Mouse (Mus musculus): Measurements from ENCODE around the gene Dcp1b.
"Not testable (repeated sequence)": the region's sequence is repeated elsewhere in the genome, so short reads cannot be mapped to it uniquely, and the experiment has no call there.

The Dcp1b gene

DNA sequence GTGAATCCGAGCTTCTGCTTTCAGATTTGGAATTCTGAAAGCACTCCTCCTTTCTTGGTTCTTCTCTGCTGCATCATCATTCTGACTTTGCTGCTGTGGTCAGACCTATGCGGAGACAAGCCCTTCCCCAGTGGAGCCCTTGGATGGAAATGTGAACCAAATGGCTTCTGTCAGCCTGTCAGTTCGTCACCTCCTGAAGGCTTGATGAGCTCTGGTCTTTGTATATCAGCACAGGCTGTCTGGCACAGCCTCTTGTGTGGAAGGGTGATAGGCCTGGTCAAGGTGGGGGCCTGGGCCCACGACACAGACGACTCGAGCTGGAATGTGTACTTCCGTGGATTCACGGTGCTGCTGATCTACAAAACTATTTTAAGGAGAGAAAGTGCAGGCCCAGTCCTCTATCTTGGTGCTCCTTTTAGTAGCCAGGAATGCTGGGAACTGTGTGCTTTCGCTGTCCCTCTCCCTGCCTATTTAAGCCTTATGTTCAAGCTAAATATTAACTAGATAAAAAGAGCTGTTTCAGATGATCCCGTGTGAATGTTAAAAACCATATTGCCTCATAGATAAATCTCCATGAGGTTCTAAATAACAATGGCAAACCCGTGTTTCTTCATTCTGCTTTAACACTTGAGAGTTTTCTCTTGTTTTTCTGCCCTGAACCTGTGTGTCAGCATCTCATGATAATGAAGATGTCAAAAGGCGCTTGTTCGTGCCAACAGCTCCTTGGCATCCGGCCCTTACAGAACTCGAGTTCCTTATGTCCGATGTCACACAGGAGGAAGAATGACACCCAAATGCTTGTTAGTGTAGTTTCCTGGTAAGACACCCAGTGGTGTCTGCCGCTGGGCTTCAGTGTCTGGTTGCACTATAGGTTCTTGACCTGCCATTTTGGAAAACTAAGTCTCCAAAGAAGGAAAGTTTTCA, 21.6 kb downstream of the Dcp1b start, which contains the start of gene Cacna1c:
Gene Cacna1c, minus strand, starts transcription at position 37 of the 924 bp plus-strand sequence.
- no peak for DNase-seq (ENCODE audit: low spot score in 2 of 2)

DNA sequence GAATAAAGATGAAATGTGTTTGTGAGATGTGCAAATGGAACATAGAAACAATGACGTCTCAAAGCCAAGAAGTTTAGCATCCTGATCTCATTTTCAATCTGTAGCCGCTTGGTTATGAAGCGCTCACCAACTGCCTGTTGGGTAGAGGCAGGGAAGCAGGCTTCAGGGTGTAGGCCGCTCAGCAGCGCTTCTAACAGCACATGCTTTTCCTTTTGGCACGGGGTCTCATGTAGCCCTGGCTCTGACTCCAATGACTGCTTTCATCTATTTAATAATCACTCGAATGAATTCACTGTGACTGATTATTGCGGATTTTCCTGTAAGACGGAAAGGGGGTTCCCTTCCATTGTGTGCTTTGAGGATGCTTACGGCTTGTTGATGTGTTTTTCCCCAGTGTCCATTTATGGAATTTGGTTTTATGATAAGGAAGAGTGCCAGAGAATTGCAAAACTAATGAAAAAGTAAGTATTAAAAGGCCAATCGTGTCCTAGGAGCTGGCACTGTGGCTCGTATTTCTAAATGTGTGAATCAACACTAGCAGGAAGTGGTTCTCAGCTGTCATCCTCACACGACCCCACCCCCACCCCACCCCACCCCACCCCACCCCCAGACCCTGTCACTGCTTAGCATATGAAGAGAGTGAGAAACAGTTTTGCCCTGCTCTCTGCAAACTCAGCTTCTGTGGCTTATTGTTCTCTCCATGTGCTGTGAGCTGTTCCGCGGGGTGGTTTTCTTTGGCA, 23.7 kb downstream of the Dcp1b start:
- no peak for DNase-seq (ENCODE audit: low spot score in 2 of 2)

DNA sequence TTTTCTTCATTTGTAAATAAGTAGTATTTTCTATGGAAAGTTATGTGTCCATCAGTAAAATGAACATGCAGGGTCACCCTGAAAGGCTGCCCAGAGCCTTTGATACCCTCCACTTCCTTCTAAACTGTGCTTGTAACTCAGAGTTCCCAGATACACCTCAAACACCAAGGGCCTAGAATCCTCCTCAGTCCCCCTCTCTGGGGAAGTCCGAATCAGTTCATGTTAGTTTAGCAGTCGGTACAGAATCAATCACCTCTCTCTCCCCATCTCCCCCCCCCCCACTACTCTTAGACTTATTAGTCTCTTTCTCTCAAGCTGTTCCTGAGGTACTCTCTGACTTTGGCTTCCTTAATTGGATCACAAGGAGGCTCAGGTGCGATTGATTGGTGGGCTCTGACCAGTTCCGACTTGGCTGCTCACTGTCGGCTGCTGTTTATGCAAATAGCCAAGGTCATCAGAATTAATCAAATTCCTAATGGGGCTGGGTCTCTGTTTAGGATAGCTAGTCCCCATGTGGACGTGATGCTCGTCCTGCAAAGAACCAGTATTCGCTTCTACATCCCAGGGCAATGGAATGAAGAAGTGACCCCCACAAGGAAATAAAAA, 24.3 kb downstream of the Dcp1b start:
- DNase-seq (ENCODE audit: low spot score in 2 of 2), result no peak

DNA sequence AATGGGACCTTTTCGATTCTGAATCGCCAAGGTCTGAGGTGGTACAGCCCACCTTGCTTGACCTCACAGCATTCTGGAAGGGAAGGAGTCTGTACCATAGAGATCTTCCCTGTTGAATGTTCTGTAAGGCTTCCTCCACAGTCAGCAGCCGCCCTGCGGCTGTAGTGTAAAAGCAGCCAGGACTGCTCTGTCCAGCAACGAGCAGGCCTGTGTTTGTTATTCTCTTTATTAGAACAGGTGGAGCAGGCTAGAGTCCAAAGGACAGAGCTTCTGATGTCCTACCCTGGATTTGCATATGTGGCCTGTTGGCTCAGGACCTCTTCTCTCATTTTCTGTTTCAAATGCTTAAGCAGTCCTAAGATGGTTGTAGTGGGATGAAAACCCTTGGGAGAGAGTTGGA, 25.3 kb downstream of the Dcp1b start:
- no peak for DNase-seq (ENCODE audit: low spot score in 2 of 2)

DNA sequence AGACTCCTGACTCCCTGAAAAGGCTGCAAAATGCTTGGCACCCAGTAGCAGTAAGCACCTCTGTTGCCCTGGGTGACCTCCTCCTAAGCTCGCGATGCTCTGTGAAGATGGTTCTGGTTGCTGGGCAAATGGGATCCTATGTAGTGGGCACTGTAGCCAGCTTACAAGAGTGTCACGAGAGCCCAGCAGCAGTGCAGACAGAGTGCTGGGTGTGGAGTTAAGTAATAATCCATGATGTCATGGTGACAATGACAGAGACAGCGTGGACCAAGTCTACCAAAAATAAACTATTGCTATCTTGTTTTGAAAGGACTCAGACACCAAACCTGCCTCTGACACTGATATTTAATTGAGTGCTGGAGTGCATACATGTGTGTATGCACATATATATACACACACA, 26.5 kb downstream of the Dcp1b start:
- DNase-seq (ENCODE audit: low spot score in 2 of 2), result no peak

DNA sequence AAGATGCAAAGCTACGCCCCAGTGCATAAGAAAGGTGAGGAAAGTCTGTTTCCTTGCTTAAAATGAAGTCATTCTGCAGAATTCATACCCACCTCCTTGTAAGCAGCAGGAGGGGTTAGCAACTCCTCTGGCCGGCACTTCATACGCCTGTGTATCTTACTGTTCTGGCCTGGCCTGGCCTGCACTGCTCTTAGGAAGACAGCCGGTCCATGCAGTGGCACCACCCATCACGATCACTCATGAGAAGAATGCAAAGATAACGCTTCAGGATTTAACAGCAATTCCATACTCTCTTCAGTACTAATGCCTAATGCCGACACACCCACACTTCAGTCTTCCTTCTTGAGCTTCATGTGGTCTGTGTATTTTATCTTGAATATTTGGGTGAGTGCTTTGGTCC, 29.2 kb downstream of the Dcp1b start:
- no peak for DNase-seq (ENCODE audit: low spot score in 2 of 2)

DNA sequence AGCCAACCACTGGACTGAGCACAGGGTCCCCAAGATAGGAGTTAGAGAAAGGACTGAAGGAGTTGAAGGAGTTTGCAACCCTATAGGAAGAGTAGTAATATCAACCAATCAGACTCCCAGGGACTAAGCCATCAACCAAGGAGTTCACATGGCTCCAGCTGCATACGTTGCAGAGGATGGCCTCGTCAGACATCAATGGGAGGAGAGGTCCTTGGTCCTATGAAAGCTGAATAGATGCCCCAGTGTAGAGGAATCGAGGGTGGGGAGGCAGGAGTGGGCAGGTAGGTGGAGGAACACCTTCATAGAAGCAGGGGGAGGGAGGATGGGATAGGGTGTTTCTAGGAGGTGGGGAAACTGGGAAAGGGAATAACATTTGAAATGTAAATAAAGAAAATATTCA, 29.9 kb downstream of the Dcp1b start:
- no peak for DNase-seq (ENCODE audit: low spot score in 2 of 2)

DNA sequence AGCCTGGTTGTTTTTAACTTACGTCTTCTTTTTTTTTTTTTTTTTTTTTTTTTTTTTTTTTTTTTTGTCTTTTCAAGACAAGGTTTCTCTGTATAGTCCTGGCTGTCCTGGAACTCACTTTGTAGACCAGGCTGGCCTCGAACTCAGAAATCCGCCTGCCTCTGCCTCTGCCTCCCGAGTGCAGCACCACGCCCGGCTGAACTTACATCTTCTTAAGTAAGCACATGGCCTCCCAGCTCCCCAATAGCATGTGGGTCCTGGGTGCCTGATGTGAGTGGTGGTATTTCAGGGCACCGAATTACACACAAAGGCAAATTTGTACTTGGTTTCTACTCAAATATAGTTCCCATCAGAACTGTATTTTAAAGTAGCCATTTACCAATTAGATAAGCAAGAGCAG, 31.0 kb downstream of the Dcp1b start:
- not testable (repeated sequence) for DNase-seq (ENCODE audit: low spot score in 2 of 2)

DNA sequence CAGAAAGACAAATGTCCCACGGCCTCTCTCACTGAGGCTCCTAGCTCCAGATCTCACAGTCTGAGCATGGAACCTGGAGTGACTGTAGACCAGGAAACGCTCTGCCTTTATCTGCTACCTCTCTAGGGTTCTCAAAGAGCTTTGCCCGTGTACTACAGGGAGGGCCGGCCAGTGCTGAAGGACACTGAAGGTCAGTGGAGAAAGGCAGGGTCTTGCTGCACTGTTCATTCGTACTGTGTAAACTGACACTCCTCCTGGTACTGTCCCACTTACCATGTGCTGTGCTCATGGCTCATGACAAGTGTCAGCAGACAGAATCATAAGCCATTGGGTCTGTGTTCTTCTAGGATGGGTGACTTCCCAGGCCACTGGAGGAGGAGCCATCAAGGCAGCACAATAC, 38.3 kb downstream of the Dcp1b start:
- DNase-seq (ENCODE audit: low spot score in 2 of 2), result no peak

DNA sequence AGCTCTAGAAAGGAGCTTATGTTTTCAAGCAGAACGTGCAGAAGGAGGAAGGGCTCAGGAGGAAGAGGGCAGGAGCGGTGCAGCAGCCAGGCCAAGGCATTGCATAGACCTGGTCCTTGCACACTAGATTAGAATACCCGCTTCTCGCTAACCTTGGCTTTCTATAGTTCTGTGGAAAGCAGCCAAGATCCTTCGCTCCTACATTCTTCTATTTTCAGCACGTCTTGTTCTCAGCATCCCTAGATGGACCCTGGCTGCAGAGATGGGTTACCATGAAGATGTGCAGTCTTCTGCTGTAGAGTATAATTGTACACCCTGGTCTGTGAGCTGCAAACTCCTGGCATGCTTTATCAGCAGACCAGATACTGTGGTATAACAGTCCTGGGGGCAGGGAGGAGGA, 39.1 kb downstream of the Dcp1b start:
- DNase-seq (ENCODE audit: low spot score in 2 of 2), result no peak

DNA sequence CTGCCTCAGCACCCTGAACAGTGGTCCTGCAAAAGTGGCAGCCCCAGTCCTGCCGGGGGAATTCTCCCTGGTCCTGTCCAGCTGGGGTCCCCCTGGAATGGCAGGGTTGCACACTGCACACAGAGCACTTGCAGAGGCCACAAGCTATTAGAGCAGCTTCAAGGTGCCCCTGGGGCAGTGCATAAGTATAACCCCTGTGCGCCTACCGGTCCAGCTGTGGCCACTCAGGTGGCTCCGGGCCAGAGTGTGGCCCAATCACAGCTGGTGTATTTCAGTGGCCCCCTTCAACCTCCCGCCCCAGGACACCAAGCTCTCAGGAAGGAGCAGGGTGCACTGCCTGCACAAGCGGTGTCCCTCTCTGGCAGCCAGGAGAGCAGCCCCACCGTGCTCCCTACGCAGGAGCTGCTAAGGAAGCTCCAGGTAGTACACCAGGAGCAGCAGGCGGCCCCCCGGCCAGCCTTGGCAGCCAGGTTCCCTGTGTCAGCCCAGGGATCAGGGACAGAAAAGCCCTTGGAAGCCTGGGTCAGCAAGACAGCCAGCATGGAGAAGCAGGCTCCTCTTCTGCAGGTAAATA, 40.1 kb downstream of the Dcp1b start:
- no peak for DNase-seq (ENCODE audit: low spot score in 2 of 2)

DNA sequence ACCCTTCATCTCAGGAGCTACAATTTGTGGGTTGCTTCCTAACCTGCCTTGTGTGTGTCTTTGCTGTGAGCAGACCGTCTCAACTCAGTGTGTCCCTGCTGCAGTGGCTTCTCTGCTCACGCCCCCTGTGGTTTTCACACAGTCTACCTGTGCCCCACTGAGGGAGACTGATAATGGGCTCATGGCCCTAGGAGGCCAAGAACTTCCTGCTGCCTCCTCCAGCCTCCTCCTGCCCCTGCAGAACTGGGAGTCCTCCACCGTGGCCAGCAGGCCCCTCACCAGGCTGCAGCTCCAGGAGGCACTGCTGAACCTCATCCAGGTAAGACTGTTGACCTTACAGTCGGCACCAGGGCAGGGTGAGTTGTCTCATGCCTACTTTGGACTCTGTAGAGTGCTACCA, 42.6 kb downstream of the Dcp1b start:
- DNase-seq (ENCODE audit: low spot score in 2 of 2), result no peak

DNA sequence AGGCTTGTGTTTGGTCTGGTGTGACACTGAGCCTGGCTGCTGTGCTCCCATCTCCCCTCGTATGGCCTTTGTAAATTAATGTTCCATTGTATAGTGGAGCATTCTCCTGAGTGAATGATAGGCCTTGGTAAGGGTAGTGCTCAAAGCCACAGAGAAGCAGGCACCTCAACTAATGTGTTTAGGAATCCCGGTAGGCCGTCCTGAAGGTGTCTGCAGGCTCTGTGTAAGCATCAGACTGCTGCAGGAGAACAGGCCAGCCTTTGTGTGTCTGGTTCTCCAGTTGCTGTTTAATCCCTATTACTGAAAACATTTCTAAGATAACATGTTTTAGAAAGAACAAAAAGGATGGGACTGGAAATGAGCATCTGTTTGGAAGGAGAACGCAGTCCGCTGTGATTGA, 43.5 kb downstream of the Dcp1b start:
- DNase-seq (ENCODE audit: low spot score in 2 of 2), result no peak

DNA sequence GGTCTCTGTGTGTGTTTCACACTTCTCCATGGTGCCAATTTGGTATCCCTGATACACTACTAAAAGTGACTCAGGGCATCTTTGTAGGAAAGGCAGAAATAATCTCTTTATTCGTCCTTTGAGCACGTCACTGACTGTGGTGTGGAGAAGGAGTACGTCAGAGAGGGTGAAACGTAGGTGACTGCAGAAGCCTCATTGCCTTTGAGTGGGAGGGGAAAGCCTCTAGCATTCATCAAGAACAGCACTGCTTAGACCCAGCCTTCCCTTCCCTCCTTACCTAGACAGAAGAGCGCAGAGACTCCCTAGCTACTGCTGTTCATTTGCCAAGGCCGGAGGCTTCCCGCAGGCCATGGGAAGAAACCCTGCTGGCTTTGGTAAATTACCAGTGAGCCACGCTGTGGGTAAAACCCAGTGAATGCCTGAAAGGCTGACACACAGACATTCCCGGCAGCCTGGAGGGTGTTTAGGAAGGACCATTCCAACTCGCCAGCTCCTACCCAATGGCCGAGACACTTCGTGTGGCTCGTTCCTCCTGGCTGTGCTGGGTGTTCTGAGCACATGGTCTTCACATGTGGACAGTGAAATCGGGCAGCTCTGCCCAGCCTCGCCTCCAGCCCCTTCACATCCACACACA, 44.3 kb downstream of the Dcp1b start:
- no peak for DNase-seq (ENCODE audit: low spot score in 2 of 2)

DNA sequence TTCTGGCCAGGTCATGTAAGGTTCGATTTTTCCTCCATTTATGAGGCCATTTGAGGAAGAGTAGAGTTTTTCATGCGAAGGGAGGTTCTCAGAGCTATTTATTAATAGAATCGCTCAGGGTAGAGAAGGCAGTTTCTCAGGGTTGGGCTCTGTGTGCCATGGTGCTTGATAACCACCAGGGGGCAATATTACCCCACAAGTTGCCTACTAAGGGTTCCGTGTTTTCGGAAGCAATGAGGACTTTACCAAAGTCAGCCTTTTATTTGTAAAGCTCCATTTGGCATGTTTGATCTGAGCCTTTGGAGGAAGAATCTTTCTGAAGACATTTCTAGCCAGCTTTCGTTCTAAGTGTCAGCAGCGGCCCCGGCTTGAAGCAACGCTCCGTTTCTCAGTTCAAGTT, 45.2 kb downstream of the Dcp1b start:
- peak; percentile 63 to 79 for DNase-seq (ENCODE audit: low spot score in 2 of 2)

DNA sequence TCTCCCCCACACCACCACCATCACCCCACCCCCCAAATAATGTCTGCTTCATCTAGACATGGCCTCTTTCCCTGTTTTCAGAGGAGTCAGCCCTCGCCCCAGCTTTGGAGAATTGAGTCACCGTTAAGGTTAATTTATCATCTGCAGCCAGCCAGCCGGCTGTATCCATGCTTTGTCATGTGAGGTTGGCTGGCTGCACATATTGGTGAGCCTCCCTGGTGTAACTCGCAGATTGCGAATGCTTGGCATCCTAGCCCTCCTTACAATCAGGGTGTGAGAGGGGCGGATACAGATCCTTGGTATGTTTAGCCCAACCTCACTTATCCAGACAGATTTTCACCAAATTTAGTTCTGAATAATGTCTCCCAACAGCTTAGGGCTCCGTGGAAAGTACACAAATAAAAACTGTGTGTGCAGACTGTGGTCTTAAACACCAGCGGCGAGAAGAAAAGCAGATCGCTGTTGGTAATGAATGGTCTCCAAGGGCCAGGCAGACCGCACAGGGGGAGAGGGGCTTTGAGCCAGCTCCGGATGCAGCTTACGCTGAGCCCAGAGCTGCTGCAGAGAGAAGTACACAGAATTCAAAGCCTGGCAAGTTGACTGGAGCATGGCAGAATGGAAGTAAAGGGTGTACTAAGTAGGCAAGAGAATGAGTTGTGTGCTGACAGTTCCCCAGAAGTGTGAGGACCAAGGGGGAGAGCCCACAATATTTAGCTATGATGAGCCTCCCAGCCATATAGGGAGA, 49.6 kb downstream of the Dcp1b start:
- no peak for DNase-seq (ENCODE audit: low spot score in 2 of 2)

DNA sequence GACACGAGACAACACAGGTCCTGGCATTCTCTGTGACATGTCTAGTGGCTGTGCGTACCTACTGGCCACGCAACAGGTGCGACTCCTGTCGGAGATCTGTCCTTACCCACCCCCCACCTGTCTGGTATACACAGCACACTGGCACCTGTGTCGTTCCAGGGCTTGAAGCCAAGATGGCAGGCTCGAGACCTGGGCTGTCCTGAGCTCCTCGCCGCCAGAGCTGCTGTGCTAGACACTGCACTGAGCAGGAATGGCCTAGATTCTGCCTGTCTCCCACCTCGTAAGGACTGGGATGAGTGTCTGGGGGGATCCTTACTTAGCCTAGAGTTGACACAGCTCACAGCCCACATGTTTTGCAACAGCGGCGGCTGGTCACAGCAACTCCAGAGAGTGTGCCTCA, 50.2 kb downstream of the Dcp1b start:
- DNase-seq (ENCODE audit: low spot score in 2 of 2), result no peak

DNA sequence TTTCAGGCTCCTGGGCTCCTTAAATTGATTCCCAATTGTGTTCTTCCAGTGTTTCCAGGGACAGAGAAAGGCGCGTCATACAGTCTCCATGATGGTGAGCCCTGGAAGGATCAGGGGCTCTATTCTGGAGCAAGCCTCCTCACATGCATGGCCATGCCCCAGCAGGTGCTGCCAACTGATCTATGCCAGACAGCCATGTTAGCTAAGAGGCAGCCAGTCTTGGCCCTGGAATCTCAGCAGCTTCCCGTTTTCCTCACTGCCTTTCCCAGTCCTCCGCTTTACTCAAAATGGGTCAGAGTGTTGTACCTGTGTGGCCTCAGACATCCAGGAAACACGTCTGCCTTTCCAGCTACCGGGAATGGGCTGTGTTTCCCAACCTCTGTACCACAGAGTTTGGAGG, 50.7 kb downstream of the Dcp1b start:
- no peak for DNase-seq (ENCODE audit: low spot score in 2 of 2)

DNA sequence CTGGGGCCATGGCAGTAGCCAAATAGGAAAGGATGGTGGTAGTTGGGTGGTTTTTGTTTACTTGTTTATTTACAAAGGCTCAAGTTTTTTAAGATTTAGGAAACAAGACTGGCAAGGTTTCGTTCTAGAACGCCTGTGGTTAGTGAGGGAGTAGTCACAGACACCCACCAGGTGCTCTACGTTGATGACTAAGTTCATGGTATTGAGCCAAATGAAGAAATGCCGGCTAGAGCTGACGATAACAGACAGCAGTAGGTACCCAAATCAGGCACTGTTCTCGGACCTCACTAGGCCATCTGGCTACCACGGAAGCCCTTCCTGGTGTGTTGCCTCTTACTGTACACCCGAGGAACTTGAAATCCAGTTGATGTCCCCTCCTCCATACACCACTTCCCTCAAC, 51.9 kb downstream of the Dcp1b start:
- DNase-seq (ENCODE audit: low spot score in 2 of 2), result no peak

DNA sequence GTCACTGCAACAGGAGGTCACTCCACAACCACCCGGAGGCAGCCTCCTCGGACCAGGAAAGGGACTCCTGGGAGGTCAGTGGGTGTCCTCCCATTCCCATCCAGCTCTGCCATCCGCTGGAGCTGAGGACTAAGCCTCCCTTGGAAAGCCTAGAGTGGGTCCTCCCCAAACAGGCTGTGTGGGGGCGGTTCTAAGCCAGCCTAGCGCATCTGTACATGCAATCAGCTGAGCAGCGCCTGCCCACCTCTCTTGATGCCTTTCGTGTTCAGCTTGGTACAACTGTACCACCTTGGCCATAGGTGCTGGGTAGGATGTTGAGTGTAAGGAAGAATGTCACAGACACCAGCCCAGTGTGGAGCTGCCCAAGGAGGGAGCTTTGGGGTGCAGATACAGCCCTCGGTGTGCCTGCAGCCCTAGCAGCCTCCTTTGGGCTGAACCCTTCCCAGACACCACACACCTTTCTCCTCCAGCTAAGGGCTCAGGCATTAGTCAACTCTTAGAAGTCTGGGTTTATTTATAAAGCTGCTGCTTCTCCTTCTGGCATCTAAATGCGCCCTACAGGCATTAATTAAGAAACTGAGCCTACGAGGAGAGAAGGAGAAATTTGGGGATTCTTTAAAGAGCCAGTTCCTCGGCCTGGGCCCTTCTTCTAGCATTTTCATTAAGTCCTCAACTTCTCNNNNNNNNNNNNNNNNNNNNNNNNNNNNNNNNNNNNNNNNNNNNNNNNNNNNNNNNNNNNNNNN, 54.0 kb downstream of the Dcp1b start:
- no peak for DNase-seq (ENCODE audit: low spot score in 2 of 2)

All from frontal cortex, postnatal 36 days (tissue).